Mouse (Mus musculus) embryonic facial prominence, embryonic 11.5 days (tissue): ENCODE results near the gene Ptprh. TPM values are rescaled to one million over a fixed set of nuclear protein-coding genes. Genes with fewer than 3 reads are reported as not detected.

Experiments
- ATAC-seq: fragments of 200-750 bp; cut with Nextera tagmentation; replicated peaks from 2 replicates; pipeline ENCODE4 v1.8.0; 2017; ENCODE audit warnings: low read depth; ENCODE audit not compliant: insufficient number of reproducible peaks, low FRiP score, low TSS enrichment
- DNase-seq: peaks from one replicate; pipeline ENCODE4 v3.0.0-alpha.2; 2015; ENCODE audit warnings: low spot score
- H3K27ac ChIP-seq: fragments of 300-500 bp; sonication (generic); replicated peaks from 2 replicates; pipeline ENCODE4 v1.5.1; 2014; ENCODE audit warnings: mild to moderate bottlenecking, low read depth, low read length, control low read depth
- H3K27me3 ChIP-seq: fragments of 300-500 bp; sonication (generic); 2 replicates; pipeline ENCODE4 v1.6.1; 2014; ENCODE audit warnings: mild to moderate bottlenecking, low read length, moderate library complexity, mixed read lengths; ENCODE audit not compliant: control insufficient read depth, insufficient read depth
- H3K36me3 ChIP-seq: fragments of 300-500 bp; sonication (generic); replicated peaks from 2 replicates; pipeline ENCODE4 v1.6.1; 2014; ENCODE audit warnings: low read depth, mild to moderate bottlenecking, low read length, moderate library complexity, mixed read lengths; ENCODE audit not compliant: control insufficient read depth, insufficient read depth
- H3K4me1 ChIP-seq: fragments of 300-500 bp; sonication (generic); 2 replicates; pipeline ENCODE4 v1.6.1; 2014; ENCODE audit warnings: low read length, mixed read lengths; ENCODE audit not compliant: control insufficient read depth, insufficient read depth
- H3K4me2 ChIP-seq: fragments of 300-500 bp; sonication (generic); 2 replicates; pipeline ENCODE4 v1.6.1; 2014; ENCODE audit warnings: low read depth, mild to moderate bottlenecking, control low read depth, low read length, moderate library complexity
- H3K4me3 ChIP-seq: fragments of 300-500 bp; sonication (generic); 2 replicates; pipeline ENCODE4 v1.5.1; 2014; ENCODE audit warnings: low read depth, low read length, control low read depth
- H3K9ac ChIP-seq: fragments of 300-500 bp; sonication (generic); replicated peaks from 2 replicates; pipeline ENCODE4 v1.6.1; 2014; ENCODE audit warnings: mild to moderate bottlenecking, control low read depth, low read length
- H3K9me3 ChIP-seq: fragments of 300-500 bp; sonication (generic); replicated peaks from 2 replicates; pipeline ENCODE4 v1.6.1; 2016; ENCODE audit warnings: mild to moderate bottlenecking, low read length, inconsistent platforms, mixed read lengths; ENCODE audit not compliant: control insufficient read depth
- WGBS: fragments of 180-500 bp; shearing (Covaris S2); extraction: QIAGEN DNeasy Blood & Tissue Kit; methylation state at CpG from one replicate; pipeline ENCODE4 v1.1.7; 2014; 5-methylcytosine and 5-hydroxymethylcytosine counted together
- polyA plus RNA-seq: library from polyadenylated mRNA; unstranded; fragments of >200 nt; fragmentation: Nextera tagmentation; extraction: Ambion mirVana; gene quantifications from 2 replicates; pipeline ENCODE4 v1.2.1, GENCODE M21; 2014

Gene Ptprh
- polyA plus RNA-seq, 1 experiment from 2014 or later: not detected

GRCm38 (mm10) chr7:4623544-4624189, 19.8 kb upstream of the Ptprh start:
- no peak; the same call in 1 of the 2 replicates for ATAC-seq
- H3K27ac ChIP-seq: no peak overlapping the region
- DNase-seq: peak; percentile 61
- no peak overlapping the region for H3K9ac ChIP-seq
- H3K4me1 ChIP-seq: no peaks in the 10 kb centered on the region
- WGBS: 39% methylated on average over 3 of the region's 4 CpGs
- H3K4me3 ChIP-seq: no peak overlapping the region
- no peaks in the 10 kb centered on the region for H3K9me3 ChIP-seq
- H3K4me2 ChIP-seq: no peak overlapping the region
- no peaks in the 10 kb centered on the region for H3K27me3 ChIP-seq
- no peaks in the 10 kb centered on the region for H3K36me3 ChIP-seq

DNA sequence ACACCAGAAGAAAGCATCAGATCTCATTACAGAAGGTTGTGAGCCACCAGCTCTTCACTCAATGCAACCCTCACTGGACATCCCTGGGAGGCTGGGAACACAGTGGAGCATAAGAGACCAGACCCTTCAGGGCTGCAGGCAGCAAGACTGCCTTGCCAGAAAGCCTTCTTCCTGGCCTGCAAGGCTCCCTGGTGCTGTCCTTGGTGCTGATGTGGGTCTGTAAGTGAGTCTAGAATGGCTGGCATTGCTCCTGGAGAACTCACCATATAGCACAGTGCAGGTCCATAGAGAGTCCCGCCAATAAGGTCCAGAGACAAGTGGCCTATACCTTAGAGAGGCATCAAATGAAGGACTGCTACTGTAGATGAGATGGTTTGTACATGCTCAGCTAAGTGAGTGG, 16.1 kb upstream of the Ptprh start:
- H3K9me3 ChIP-seq: no peaks in the 10 kb centered on the region
- H3K4me2 ChIP-seq: no peak overlapping the region
- no peaks in the 10 kb centered on the region for H3K4me1 ChIP-seq
- no peak overlapping the region for H3K4me3 ChIP-seq
- ATAC-seq: no peak
- WGBS: 37% methylated on average over 1 of the region's 1 CpGs
- no peaks in the 10 kb centered on the region for H3K27me3 ChIP-seq
- peak; percentile 80 for DNase-seq
- H3K27ac ChIP-seq: no peak overlapping the region
- no peaks in the 10 kb centered on the region for H3K36me3 ChIP-seq
- no peak overlapping the region for H3K9ac ChIP-seq

GRCm38 (mm10) chr7:4613740-4614403, 10.0 kb upstream of the Ptprh start:
- no peak for ATAC-seq
- H3K9ac ChIP-seq: no peak overlapping the region
- no peak for DNase-seq
- no peaks in the 10 kb centered on the region for H3K36me3 ChIP-seq
- H3K4me1 ChIP-seq: no peaks in the 10 kb centered on the region
- H3K4me3 ChIP-seq: no peak overlapping the region
- H3K9me3 ChIP-seq: no peaks in the 10 kb centered on the region
- H3K27me3 ChIP-seq: no peaks in the 10 kb centered on the region
- no peak overlapping the region for H3K4me2 ChIP-seq
- no peak overlapping the region for H3K27ac ChIP-seq
- 79% methylated on average over 14 of the region's 14 CpGs for WGBS

DNA sequence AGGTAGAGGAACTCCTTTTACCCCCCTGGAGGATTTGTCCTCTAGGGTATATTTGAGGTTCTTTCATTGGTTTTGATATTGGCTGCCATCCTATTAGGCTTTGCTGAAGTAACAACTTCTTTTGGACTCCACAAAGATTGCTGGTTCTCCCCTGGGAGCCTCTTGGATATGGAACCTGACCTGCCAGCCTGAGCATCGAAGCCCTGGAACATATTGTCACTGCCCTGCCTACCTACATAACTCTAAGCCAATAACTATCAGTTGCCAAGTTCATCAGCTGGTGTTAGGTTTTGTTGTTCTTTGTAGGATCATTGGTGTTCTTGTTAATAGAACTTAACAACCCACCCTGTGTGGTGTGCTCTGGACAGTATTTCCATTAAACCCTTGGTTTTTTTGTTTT, 9.1 kb upstream of the Ptprh start:
- no peaks in the 10 kb centered on the region for H3K9me3 ChIP-seq
- H3K27ac ChIP-seq: no peak overlapping the region
- no peaks in the 10 kb centered on the region for H3K4me1 ChIP-seq
- H3K27me3 ChIP-seq: no peaks in the 10 kb centered on the region
- no peak overlapping the region for H3K9ac ChIP-seq
- no peak overlapping the region for H3K4me2 ChIP-seq
- no peak for DNase-seq
- 69% methylated on average over 1 of the region's 1 CpGs for WGBS
- H3K36me3 ChIP-seq: no peaks in the 10 kb centered on the region
- ATAC-seq: no peak
- no peak overlapping the region for H3K4me3 ChIP-seq

DNA sequence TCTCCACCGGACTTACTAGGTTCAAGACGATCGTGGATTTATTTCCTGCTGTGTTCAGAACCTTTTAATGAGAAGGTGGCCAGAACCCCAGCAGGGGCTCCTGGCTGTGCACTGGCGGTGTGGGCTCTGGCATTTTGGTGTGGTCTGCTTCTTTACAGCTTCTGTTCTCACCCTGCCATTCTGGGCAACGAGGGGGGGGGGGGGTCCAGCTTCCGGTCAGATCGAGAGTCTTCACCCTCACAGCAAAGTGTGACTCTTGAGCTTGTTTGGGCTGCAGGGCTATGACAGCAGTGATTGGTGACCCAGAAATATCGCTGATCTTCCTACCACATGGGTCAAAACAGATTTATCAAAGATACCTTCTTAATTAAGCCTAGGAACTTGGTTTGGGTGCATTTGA, 8.5 kb upstream of the Ptprh start:
- DNase-seq (no peak), ATAC-seq (no peak)
- Histone ChIP-seq H3K4me1 (no peaks in the 10 kb centered on the region), H3K27ac (no peak overlapping the region), H3K9me3 (no peaks in the 10 kb centered on the region), H3K9ac (no peak overlapping the region), H3K36me3 (no peaks in the 10 kb centered on the region), H3K27me3 (no peaks in the 10 kb centered on the region), H3K4me3 (no peak overlapping the region), H3K4me2 (no peak overlapping the region)
- WGBS: 63% methylated on average over 8 of the region's 8 CpGs

DNA sequence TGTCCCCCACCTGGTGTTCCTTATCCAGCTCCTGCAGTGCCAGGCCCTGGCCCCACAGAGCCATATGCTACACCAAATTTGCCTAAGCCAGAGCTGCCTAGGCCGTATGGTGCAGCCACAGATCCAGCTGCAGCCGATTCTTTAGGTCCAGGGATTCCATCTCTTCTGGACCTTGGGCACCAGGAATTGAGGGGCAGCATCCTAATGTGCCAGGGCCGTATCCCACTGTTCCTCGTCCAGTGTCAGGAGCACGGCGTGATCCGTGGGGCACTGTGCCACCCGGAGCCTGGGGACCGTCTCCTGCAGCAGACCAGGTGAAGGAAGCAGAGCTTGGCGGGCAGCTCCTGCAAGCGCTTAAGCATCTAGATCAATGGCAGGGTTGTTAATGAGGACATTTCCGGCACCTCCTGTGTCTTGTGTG, 8.1 kb upstream of the Ptprh start:
- no peak overlapping the region for H3K9ac ChIP-seq
- 80% methylated on average over 12 of the region's 12 CpGs for WGBS

GRCm38 (mm10) chr7:4611511-4611910, 7.7 kb upstream of the Ptprh start:
- Histone ChIP-seq H3K9ac (no peak overlapping the region), H3K9me3 (no peaks in the 10 kb centered on the region), H3K4me2 (no peak overlapping the region), H3K27me3 (no peaks in the 10 kb centered on the region), H3K36me3 (no peaks in the 10 kb centered on the region), H3K4me1 (no peaks in the 10 kb centered on the region), H3K4me3 (no peak overlapping the region), H3K27ac (no peak overlapping the region)
- 83% methylated on average over 12 of the region's 12 CpGs for WGBS
- DNase-seq: no peak
- ATAC-seq: no peak

More for the DNA sequence above, 8.1 kb upstream of the Ptprh start:
- no peak overlapping the region for H3K4me3 ChIP-seq
- H3K4me2 ChIP-seq: no peak overlapping the region
- H3K27ac ChIP-seq: no peak overlapping the region
- no peaks in the 10 kb centered on the region for H3K4me1 ChIP-seq
- ATAC-seq (no peak), DNase-seq (no peak)
- no peaks in the 10 kb centered on the region for H3K36me3 ChIP-seq
- H3K27me3 ChIP-seq: no peaks in the 10 kb centered on the region
- no peaks in the 10 kb centered on the region for H3K9me3 ChIP-seq

DNA sequence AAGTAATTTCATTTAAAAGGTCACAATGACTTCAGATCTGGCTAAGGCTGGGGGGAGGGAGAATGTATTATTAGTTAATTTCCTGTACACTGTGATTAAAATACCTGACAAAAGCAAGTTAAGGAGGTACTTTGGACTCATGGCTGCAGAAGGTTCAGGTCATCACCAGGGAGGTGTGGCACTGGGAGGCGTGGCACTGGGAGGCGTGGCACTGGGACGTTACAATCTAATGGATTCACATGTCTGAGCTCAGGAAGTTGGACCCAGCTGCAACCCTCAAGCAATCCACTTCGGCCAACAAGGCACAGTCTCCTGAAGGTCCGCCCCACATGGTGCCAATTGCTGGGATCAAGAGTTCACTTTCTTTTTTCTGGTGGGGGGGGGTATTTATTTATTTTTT, 4.2 kb upstream of the Ptprh start:
- H3K9me3 ChIP-seq: no peaks in the 10 kb centered on the region
- WGBS: 58% methylated on average over 5 of the region's 5 CpGs
- no peak overlapping the region for H3K4me3 ChIP-seq
- no peak overlapping the region for H3K9ac ChIP-seq
- no peaks in the 10 kb centered on the region for H3K4me1 ChIP-seq
- H3K27me3 ChIP-seq: no peaks in the 10 kb centered on the region
- H3K4me2 ChIP-seq: no peak overlapping the region
- no peak overlapping the region for H3K27ac ChIP-seq
- ATAC-seq (no peak), DNase-seq (no peak)
- H3K36me3 ChIP-seq: no peaks in the 10 kb centered on the region
